Mouse (Mus musculus) E14TG2a.4 (cell line): Measurements from ENCODE around the gene Srbd1.

Experiments
- CTCF ChIP-seq: conservative IDR thresholded peaks from 2 replicates; pipeline ENCODE4 v1.5.1; 2014; ENCODE audit warnings: low read length
- POU5F1 ChIP-seq: IDR thresholded peaks from 2 replicates; pipeline ENCODE4 v1.6.1; 2014; ENCODE audit warnings: low read length, borderline replicate concordance

GRCm38 (mm10) chr17:86187777-86188176 is 42.8 kb upstream of the Srbd1 start:
- TF ChIP-seq CTCF (no peak), POU5F1 (no peak)
